19 mouse cellular contexts compared by ENCODE assay signal in the genomic region with DNA sequence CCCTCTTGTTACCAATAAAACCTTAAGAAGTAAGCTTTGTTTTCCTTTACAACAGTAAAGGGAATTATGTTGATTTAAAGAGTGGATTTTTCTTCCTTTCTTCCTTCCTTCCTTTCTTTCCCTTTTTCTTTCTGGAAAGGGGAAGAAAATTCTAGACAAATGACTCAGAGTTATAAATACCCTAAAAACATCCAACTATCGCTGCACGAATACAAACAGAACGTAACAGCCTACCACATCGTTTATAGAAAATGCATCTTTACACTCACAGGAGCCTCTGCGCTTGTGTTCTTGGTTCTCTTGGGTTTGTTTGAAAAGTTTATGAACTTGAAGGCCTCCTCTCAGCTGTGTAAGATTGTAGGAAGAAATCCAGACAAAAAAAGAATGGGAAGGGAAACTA.
DNase-seq lines count a peak whose midpoint lies in the region; ATAC-seq and TF ChIP-seq lines count a peak whose summit lies in the region.
"Had no signal": no experiment of that assay in that cellular context is flagged by ENCODE, and none has a peak within 500 bp of the region (broad histone marks: within the 10 kb centered on the region; RNA-seq: fewer than 3 reads in every experiment).

No protein-coding gene starts in this region.

- peaks cover 8% of the 10 kb centered on the region; the same call in 1 of the 2 replicates for H3K4me1 ChIP-seq in intestine, embryonic 14.5 days (replicated peaks; ENCODE audit: control insufficient read depth, insufficient read depth, low read length)
- no peaks in the 10 kb centered on the region for H3K4me1 ChIP-seq in intestine, postnatal 0 days (replicated peaks; ENCODE audit: control insufficient read depth, insufficient read depth, low read length)
- H3K4me1 ChIP-seq in stomach, embryonic 14.5 days (ENCODE audit: control insufficient read depth, insufficient read depth, low read length): peaks cover 13% of the 10 kb centered on the region; the same call in 1 of the 2 replicates
- H3K4me1 ChIP-seq: megakaryocyte, embryonic 14.5 days; neural tube, embryonic 12.5 days had no signal

- intact Hi-C loops in gastrocnemius, adult 2 months (cut with DNase I): no loop called here

- no peak for DNase-seq in gastrocnemius, adult 2 months
- DNase-seq in gastrocnemius, adult 18-20 months (ENCODE audit: low spot score): no peak
- DNase-seq in intestine, embryonic 14.5 days (ENCODE audit: low spot score): no peak
- peak; percentile 21 for DNase-seq in large intestine, adult 2 months (ENCODE audit: low read depth, low spot score)
- no peak for DNase-seq in retina, embryonic 14.5 days (ENCODE audit: low spot score)
- no peak for DNase-seq in thymus, postnatal 4 days
- DNase-seq: cerebellum, postnatal 25 days; kidney, adult 2 months; kidney, postnatal 25 days; lung, adult 18-20 months; thymus, postnatal 25 days had no signal

- no peak overlapping the region for H3K4me2 ChIP-seq in intestine, embryonic 14.5 days (ENCODE audit: low read length)
- no peak overlapping the region for H3K4me2 ChIP-seq in intestine, postnatal 0 days (replicated peaks; ENCODE audit: low read depth)
- 0 out of 2 replicates have a peak overlapping the region, but pooled peaks have one; percentile 2 for H3K4me2 ChIP-seq in stomach, embryonic 14.5 days (replicated peaks; ENCODE audit: low read depth, low read length)
- H3K4me2 ChIP-seq: hindbrain, embryonic 14.5 days; neural tube, embryonic 12.5 days had no signal

- no peaks in the 10 kb centered on the region for H3K9me3 ChIP-seq in intestine, embryonic 14.5 days (ENCODE audit: control insufficient read depth, low read length)
- no peaks in the 10 kb centered on the region for H3K9me3 ChIP-seq in intestine, postnatal 0 days (ENCODE audit: control insufficient read depth)
- H3K9me3 ChIP-seq in stomach, embryonic 14.5 days (ENCODE audit: control insufficient read depth, low read depth, low read length): no peaks in the 10 kb centered on the region
- H3K9me3 ChIP-seq: megakaryocyte, embryonic 14.5 days; neural tube, embryonic 12.5 days had no signal

- peak overlapping the region; percentile 19 for H3K4me3 ChIP-seq in gastrocnemius, adult 2 months
- no peak overlapping the region for H3K4me3 ChIP-seq in intestine, embryonic 14.5 days (ENCODE audit: low read depth, low read length)
- H3K4me3 ChIP-seq in intestine, postnatal 0 days (ENCODE audit: low read depth, low read length): no peak overlapping the region
- H3K4me3 ChIP-seq in stomach, embryonic 14.5 days (ENCODE audit: low read depth, low read length): no peak overlapping the region
- H3K4me3 ChIP-seq: megakaryocyte, embryonic 14.5 days; neural tube, embryonic 12.5 days had no signal

- no peak overlapping the region for H3K9ac ChIP-seq in intestine, embryonic 14.5 days (ENCODE audit: low read length)
- H3K9ac ChIP-seq in intestine, postnatal 0 days (ENCODE audit: low read depth, low read length): no peak overlapping the region
- no peak overlapping the region for H3K9ac ChIP-seq in stomach, embryonic 14.5 days (replicated peaks; ENCODE audit: low read depth, low read length)
- H3K9ac ChIP-seq: hindbrain, embryonic 14.5 days; neural tube, embryonic 12.5 days had no signal

- no peak for TF ChIP-seq CTCF in gastrocnemius, adult 2 months (IDR thresholded peaks at IDR 0.05)
- no peak for TF ChIP-seq CTCF in intestine, postnatal 0 days (IDR thresholded peaks at IDR 0.05; ENCODE audit: low read depth)

- ATAC-seq in intestine, embryonic 14.5 days (replicated peaks; ENCODE audit: low FRiP score, low TSS enrichment, low read depth): no peak
- ATAC-seq in intestine, postnatal 0 days: no peak
- no peak for ATAC-seq in stomach, embryonic 14.5 days (ENCODE audit: insufficient number of reproducible peaks, insufficient read depth, low FRiP score, low read depth)
- ATAC-seq: activated CD4-positive, CD25-positive, alpha-beta regulatory T cell, adult 4 months; midbrain, embryonic 16.5 days had no signal

- H3K27ac ChIP-seq in gastrocnemius, adult 2 months: peak overlapping the region; percentile 76
- peak overlapping the region; percentile 65 for H3K27ac ChIP-seq in intestine, embryonic 14.5 days (ENCODE audit: low read depth)
- H3K27ac ChIP-seq in intestine, postnatal 0 days (ENCODE audit: low read depth, low read length): no peak overlapping the region; the same call in 1 of the 2 replicates
- peak overlapping the region; percentile 36 for H3K27ac ChIP-seq in stomach, embryonic 14.5 days (ENCODE audit: low read length)
- H3K27ac ChIP-seq: hindbrain, embryonic 14.5 days; neural tube, embryonic 12.5 days had no signal

- H3K27me3 ChIP-seq in intestine, embryonic 14.5 days (replicated peaks; ENCODE audit: control insufficient read depth, insufficient read depth, low read length): no peaks in the 10 kb centered on the region
- no peaks in the 10 kb centered on the region for H3K27me3 ChIP-seq in intestine, postnatal 0 days (replicated peaks; ENCODE audit: control insufficient read depth, insufficient read depth, low read length)
- H3K27me3 ChIP-seq in stomach, embryonic 14.5 days (ENCODE audit: control insufficient read depth, insufficient read depth, low read length): no peaks in the 10 kb centered on the region
- H3K27me3 ChIP-seq: CH12.LX; neural tube, embryonic 12.5 days had no signal

- peaks cover 18% of the 10 kb centered on the region; the same call in 1 of the 2 replicates for H3K36me3 ChIP-seq in intestine, embryonic 14.5 days (ENCODE audit: control insufficient read depth, insufficient read depth, low read length)
- H3K36me3 ChIP-seq in intestine, postnatal 0 days (ENCODE audit: control insufficient read depth, insufficient read depth): peaks cover 18% of the 10 kb centered on the region; the same call in 1 of the 2 replicates
- peaks cover 9% of the 10 kb centered on the region for H3K36me3 ChIP-seq in stomach, embryonic 14.5 days (ENCODE audit: control insufficient read depth, insufficient read depth, low read length)

- whole genome bisulfite sequencing in intestine, embryonic 14.5 days: 22% methylated on average over 5 of the region's 5 CpGs
- 44% methylated on average over 5 of the region's 5 CpGs for WGBS in intestine, postnatal 0 days
- WGBS in large intestine, adult 2 months: 9% methylated on average over 5 of the region's 5 CpGs
- WGBS in stomach, embryonic 14.5 days: 43% methylated on average over 5 of the region's 5 CpGs
